Mouse (Mus musculus) lung, postnatal 25 days (tissue): ENCODE data around the gene Rcan1.
"Not testable (repeated sequence)": the region's sequence is repeated elsewhere in the genome, so short reads cannot be mapped to it uniquely, and the experiment has no call there.

Experiments used
- DNase-seq: peaks from one replicate; pipeline ENCODE4 v3.0.0; 2022; ENCODE audit warnings: low spot score

Rcan1 gene

DNA sequence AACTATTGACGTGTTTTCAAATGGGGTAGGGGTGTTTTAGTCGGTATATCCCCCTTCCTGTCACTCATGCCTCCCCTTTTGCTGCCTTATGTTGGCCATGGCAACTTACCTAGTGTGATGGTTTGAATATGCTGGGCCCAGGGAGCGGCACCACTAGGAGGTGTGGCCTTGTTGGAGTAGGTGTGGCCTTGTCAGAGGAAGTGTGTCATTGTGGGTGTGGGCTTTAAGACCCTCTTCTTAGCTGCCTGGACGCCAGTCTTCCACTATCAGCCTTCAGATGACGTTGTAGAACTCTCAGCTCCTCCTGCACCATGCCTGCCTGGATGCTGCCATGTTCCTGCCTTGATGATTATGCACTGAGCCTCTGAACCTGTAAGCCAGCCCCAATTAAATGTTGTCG, at the start of gene Rcan1:
Gene Rcan1 (minus strand): TSS at position 162 of the 400 bp plus-strand sequence.
- no peak for DNase-seq

DNA sequence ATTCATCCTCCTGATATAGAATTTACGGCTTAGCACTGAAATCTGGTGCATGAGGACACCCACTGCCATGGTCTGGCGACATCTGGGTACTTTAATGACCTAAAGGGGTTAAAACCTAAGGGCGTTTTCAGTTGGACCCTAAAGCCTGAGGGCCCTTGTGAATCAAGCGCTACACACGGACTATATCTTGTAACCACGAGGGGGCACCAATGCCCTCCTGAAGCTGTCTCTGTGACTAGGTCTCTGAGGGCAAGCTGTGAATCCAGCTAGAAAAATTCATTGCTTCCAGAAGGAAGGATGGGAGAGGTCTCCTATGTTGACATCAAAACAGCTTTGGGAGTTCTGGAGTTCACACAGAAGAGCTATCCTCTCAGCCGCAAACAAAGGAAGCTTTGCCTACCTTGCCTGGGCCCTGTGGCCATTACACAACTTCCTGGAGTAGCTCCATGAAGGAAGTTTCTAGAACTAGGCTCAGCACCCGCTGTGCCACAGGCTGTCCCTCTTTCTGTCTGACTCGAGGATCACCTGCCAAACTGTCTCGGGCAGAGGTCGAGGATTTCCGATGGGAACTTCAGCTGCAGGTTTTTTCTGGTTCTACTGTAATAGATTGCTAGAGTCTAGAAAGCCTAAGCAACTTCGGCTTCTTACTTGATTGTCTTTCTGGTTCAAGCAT, 49.3 kb upstream of the Rcan1 start:
- peak; percentile 54 for DNase-seq

GRCm38 (mm10) chr16:92518718-92519117, 48.1 kb upstream of the Rcan1 start:
- DNase-seq, result peak; percentile 13

- no peak for DNase-seq
Measured at GRCm38 (mm10) chr16:92516139-92516538, 45.5 kb upstream of the Rcan1 start.

- not testable (repeated sequence) for DNase-seq
Measured at GRCm38 (mm10) chr16:92514896-92515295, 44.2 kb upstream of the Rcan1 start.

DNA sequence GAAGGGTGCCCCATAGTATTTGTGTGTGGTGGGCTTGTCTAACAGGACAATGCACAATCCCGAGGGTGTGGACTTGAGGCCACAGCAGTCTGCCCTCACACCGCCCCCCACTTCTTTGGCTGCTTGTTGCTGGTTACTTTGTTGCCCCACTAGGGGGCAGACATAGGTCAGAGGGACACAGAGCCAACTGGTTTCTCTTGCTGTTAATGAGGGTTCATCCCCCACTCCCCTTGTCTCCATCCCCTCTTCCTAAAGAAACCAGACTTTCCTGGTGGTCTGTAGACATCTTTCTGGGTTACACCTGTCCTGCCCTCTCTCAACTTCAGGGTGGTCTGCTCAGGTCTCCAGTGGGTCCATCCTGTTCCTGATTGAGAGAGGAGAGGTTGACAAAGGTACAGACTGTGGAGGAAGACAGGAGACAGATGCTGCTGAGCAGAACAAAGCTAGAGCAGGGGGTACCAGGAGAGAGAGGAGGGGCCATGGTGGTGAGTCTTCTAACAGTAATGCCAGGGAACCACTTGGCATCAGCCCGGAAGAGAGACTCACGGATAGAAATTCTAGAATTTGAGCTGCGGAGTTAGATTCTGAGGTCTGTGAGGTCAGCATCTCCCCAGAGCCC, 41.2 kb upstream of the Rcan1 start:
- DNase-seq, result peak; percentile 28

DNA sequence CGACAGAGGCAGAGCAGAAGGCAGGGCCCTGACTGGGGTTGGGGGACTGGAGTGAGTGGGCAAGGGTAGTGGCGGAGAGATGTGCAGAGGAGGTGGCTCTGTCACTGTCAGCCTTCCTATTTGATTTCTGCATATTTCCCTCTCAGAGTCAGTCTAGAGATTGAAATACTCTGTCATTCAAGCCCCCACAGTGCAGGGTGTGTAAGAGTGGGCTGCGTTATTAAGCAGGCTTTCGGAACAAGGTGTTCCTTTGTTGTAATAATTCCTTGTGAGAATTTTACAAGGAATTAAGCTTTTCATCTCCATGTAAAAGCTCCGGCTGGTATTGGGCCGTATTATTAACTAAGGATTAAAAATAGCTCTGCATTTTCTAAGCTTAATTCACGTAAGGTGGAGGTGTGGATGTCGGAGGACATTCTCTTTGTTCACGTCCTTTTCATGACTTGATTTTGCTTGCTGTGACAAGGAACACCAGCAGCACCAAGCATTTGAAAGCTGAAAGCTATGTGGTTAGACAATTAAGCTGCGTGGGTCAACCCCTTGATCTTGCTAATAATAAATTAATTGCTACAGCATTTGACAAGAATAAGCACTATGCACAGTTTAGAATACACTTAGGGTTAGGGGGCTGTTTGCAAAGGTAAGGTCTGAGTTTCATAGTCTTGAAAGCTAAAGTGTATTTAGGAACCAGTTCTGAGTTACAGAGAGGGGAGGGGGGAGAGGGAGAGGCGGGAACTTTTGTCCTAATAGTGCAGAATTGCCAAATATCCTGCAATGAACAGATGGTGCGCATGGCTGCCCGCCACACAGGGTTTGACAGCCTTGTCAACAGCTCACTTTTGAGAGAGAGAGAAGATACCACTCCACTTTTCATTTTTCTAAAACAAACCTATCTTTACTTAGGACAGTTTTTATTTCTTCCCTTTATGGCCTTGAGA, 40.4 kb upstream of the Rcan1 start:
- DNase-seq, result peak; percentile 32

DNA sequence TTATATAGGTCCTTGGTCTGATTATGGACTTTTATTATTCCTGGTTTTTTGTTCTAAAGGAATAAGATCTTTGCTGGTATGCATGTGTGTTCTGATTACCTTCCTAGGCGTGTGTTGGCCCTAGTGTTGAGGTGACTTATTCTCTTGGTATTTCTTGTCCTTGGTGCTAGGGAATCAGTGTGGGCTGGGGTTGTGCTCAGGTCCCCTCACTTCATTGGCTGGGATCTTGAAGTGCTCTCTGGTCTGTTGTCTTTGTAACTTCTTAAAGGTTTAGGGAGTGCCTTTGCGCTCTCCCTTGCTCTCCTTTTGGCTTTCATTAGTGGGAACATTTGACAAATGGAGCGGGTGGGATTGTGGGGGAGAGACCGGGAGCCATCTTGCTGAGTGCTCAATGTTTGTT, 36.9 kb upstream of the Rcan1 start:
- peak; percentile 10 for DNase-seq

DNA sequence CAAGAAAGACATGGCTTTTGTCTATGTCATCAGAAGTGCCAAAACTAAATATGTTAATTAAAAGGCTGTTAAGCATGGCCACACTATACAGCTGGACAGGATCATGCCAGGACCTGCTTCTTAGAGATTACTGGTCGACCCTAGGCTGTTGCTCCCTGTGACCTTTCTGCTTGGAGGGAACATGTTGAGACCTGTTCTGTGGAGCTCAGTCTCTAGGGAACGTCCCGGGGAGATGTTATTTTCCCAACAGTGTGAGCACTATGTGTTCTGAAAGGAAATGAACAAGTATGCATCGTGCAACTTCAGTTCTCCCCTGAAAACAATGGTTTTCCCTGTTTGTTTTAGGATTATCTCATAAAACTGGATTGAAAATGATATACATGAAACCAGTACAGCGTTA, 32.4 kb upstream of the Rcan1 start:
- DNase-seq, result no peak

DNA sequence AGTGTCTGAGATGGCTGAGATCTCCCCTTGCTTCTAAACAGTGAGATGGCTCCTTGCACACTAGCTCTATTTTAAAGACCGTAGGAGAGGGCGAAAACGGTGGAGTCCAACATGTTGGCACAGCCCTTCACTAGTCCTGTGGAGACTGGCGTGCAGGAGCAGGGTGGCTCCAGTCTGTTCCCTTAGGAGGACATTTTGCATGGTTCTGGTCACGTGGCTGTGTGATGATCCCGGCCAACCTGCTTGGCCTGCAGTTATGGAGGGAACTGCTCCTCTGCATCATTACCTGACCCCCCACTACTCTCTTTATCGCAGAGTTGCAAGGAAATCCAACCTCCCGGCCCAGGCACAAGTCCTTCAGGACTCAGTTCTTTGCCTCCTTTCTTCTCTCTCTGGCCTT, 29.9 kb upstream of the Rcan1 start:
- no peak for DNase-seq

GRCm38 (mm10) chr16:92499324-92499723, 28.7 kb upstream of the Rcan1 start:
- DNase-seq, result no peak

DNA sequence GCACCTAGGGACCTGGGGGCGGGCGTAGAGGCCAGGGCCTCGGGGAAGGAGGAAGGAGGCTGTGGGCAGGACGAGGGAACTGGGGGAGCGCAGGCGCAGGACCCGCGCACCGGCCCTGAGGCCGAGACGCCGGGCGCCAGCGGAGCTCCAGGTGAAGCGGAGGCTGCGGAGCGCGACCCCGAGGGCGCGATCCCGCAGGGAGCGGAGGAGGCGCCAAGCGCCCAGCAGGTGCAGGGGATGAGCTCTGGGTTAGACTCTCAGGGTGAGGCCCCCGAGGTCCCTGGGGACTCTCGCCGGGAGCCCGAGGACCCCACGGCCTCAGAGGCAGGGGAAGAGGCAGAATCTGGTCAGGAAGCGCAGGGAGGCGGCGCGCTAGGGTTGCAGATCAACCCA, 27.9 kb upstream of the Rcan1 start:
- no peak for DNase-seq

GRCm38 (mm10) chr16:92497851-92498588, 27.4 kb upstream of the Rcan1 start:
- no peak for DNase-seq

GRCm38 (mm10) chr16:92489356-92489755, 18.7 kb upstream of the Rcan1 start:
- no peak for DNase-seq

DNA sequence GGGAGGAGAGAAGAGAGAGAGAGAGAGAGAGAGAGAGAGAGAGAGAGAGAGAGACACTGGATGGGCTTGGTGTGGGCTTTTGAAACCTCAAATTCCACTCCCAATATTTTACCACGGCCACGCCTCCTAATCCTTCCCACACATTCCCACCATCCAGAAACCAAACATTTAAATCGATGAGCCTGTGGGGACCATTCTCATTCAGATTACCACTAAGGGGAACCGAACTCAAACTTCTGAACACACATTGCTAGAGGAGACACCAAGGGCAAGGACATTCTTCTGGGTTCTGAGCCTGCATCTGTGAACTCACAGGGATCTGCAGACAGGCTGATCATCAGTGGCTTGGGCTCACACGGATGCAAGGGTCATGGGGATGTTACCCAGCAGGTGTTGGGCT, 17.8 kb upstream of the Rcan1 start:
- DNase-seq, result no peak

DNA sequence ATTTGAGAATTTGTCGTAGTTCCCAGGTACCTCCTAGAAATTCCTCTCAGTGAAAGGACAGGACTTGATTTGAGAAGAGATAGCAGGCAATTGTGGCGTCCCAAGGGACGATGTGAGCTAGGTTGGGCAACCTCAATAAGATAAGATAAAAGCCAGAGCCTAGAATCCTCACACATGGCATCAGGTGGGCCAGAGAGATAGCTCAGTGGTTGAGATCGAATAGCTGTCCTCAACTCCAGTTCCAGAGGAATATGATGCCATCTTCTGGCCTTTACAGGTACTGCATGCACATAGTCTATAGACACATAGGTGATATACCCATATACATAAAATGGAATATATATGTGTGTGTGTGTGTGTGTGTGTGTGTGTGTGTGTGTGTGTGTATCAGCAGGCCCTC, 16.8 kb upstream of the Rcan1 start:
- peak; percentile 48 for DNase-seq

- no peak for DNase-seq
Measured at GRCm38 (mm10) chr16:92487086-92487485, 16.4 kb upstream of the Rcan1 start.

- no peak for DNase-seq
Measured at GRCm38 (mm10) chr16:92485436-92485835, 14.8 kb upstream of the Rcan1 start, which contains the start of gene Clic6. Gene Clic6, plus strand, starts transcription at chr16:92485736.

DNA sequence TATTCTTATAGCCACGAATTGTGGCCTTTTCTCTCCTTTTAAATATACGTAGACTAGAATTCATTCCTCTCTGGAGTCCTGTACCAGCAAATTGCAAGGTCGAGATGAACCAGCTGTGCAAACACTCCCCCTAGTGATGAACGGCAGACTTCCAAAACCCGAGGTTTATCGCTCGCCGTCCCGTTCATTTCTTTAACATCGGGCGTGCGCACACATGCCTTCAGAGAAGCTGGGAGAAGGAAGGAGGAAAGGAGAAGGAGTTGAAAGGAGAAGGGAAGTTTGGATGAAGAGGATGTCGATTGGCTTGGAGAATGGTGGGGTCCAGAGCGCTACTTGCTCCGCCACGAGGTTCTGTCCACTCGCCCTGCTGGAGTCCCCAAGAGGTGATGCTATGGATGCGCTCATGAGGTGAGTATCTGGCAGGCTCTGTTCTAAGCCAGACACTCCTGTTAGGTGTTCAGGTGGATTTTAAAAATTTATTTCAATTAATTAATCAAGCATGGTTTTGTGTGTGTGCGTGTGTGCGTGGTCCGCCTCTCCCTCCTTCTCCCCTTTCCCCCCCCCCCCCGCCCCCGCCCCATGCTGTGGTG, 8.0 kb upstream of the Rcan1 start:
- DNase-seq, result peak; percentile 74

GRCm38 (mm10) chr16:92475093-92475860, 4.6 kb upstream of the Rcan1 start:
- DNase-seq, result no peak

DNA sequence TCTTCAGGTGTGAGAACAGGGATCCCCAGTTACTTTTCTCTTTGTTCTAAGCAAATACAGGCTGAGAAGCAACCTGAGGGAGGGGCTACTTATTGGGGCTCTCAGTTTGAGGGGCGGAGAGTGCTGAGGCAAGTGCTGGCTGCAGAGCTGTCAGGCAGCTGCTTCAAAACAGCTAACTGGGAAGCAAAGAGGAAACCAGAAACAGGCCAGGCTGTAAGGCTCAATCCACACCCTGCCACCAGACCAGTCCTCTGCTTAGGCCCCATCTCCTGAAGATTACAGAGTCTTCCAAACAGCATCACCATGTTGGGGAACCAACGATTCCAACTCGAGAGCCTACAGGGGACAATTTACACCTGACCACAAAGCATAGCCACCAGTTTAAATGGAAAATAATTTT, 2.2 kb upstream of the Rcan1 start:
- DNase-seq, result no peak
